Mouse (Mus musculus) stomach, embryonic 15.5 days (tissue): ENCODE data around the gene Nodal. TPM values are rescaled to one million over a fixed set of nuclear protein-coding genes. Genes with fewer than 3 reads are reported as not detected.

ENCODE experiments used
- ATAC-seq: fragments of 200-750 bp; cut with Nextera tagmentation; 2 replicates; pipeline ENCODE4 v1.8.0; 2017; ENCODE audit warnings: low read depth, moderate number of reproducible peaks, moderate TSS enrichment; ENCODE audit not compliant: insufficient read depth, low FRiP score
- H3K27ac ChIP-seq: fragments of 300-500 bp; sonication (generic); 2 replicates; pipeline ENCODE4 v1.5.1; 2015; ENCODE audit warnings: mild to moderate bottlenecking, inconsistent platforms
- H3K27me3 ChIP-seq: fragments of 300-500 bp; sonication (generic); replicated peaks from 2 replicates; pipeline ENCODE4 v1.6.1; 2015; ENCODE audit warnings: inconsistent platforms
- H3K36me3 ChIP-seq: fragments of 300-500 bp; sonication (generic); 2 replicates; pipeline ENCODE4 v1.6.1; 2015; ENCODE audit warnings: inconsistent platforms
- H3K4me1 ChIP-seq: fragments of 300-500 bp; sonication (generic); 2 replicates; pipeline ENCODE4 v1.6.1; 2015; ENCODE audit warnings: inconsistent platforms
- H3K4me2 ChIP-seq: fragments of 300-500 bp; sonication (generic); 2 replicates; pipeline ENCODE4 v1.6.1; 2015; ENCODE audit warnings: mild to moderate bottlenecking, inconsistent platforms
- H3K4me3 ChIP-seq: fragments of 300-500 bp; sonication (generic); replicated peaks from 2 replicates; pipeline ENCODE4 v1.5.1; 2015; ENCODE audit warnings: inconsistent platforms
- H3K9ac ChIP-seq: fragments of 300-500 bp; sonication (generic); 2 replicates; pipeline ENCODE4 v1.6.1; 2015; ENCODE audit warnings: inconsistent platforms
- H3K9me3 ChIP-seq: fragments of 300-500 bp; sonication (generic); 2 replicates; pipeline ENCODE4 v1.6.1; 2016; ENCODE audit warnings: inconsistent platforms
- WGBS: fragments of 180-500 bp; shearing (Covaris S2); methylation state at CpG from one replicate; pipeline ENCODE4 v1.1.7; 2015; 5-methylcytosine and 5-hydroxymethylcytosine counted together
- polyA plus RNA-seq: library from polyadenylated mRNA; unstranded; fragments of >200 nt; fragmentation: Nextera tagmentation; extraction: Ambion mirVana; gene quantifications from 2 replicates; pipeline ENCODE4 v1.2.1, GENCODE M21; 2015

The Nodal gene
- 0.15 and 0.18 TPM in 2 replicates for polyA plus RNA-seq

- WGBS: 24% methylated on average over 10 of the region's 10 CpGs
- ATAC-seq: no peak
- H3K4me3 ChIP-seq: peak within 1 kb of the TSS; percentile 43
- H3K27ac ChIP-seq: no peak within 1 kb of the TSS
- no peak within 1 kb of the TSS for H3K9ac ChIP-seq
- no peaks in the 10 kb centered on the region for H3K9me3 ChIP-seq
- peaks cover 49% of the 10 kb centered on the region for H3K27me3 ChIP-seq
- H3K4me1 ChIP-seq: peaks cover 6% of the 10 kb centered on the region
- H3K4me2 ChIP-seq: peak within 1 kb of the TSS; percentile 89
- no peaks in the 10 kb centered on the region for H3K36me3 ChIP-seq
Measured at GRCm38 (mm10) chr10:61417672-61418071, at the start of gene Nodal. Nodal (plus strand) TSS chr10:61417972.

GRCm38 (mm10) chr10:61369755-61370154 is 48.0 kb upstream of the Nodal start:
- Histone ChIP-seq H3K36me3 (no peaks in the 10 kb centered on the region), H3K9me3 (no peaks in the 10 kb centered on the region), H3K27ac (0 out of 2 replicates have a peak overlapping the region, but pooled peaks have one; percentile 35), H3K4me1 (peaks cover 14% of the 10 kb centered on the region), H3K4me3 (no peak overlapping the region), H3K4me2 (no peak overlapping the region), H3K27me3 (no peaks in the 10 kb centered on the region), H3K9ac (no peak overlapping the region)
- ATAC-seq: no peak
- 58% methylated on average over 5 of the region's 5 CpGs for whole genome bisulfite sequencing

GRCm38 (mm10) chr10:61370273-61370979 is 47.3 kb upstream of the Nodal start:
- H3K27me3 ChIP-seq: no peaks in the 10 kb centered on the region
- H3K9ac ChIP-seq: no peak overlapping the region
- 48% methylated on average over 18 of the region's 18 CpGs for WGBS
- H3K4me1 ChIP-seq: peaks cover 20% of the 10 kb centered on the region
- no peak for ATAC-seq
- H3K36me3 ChIP-seq: no peaks in the 10 kb centered on the region
- H3K9me3 ChIP-seq: no peaks in the 10 kb centered on the region
- no peak overlapping the region for H3K4me2 ChIP-seq
- peak overlapping the region; percentile 35; the same call in 1 of the 2 replicates for H3K27ac ChIP-seq
- no peak overlapping the region for H3K4me3 ChIP-seq

- no peak for ATAC-seq
- no peak overlapping the region for H3K4me2 ChIP-seq
- WGBS: 79% methylated on average over 9 of the region's 9 CpGs
- no peaks in the 10 kb centered on the region for H3K27me3 ChIP-seq
- no peak overlapping the region for H3K9ac ChIP-seq
- peaks cover 21% of the 10 kb centered on the region for H3K4me1 ChIP-seq
- H3K4me3 ChIP-seq: no peak overlapping the region
- H3K9me3 ChIP-seq: no peaks in the 10 kb centered on the region
- H3K27ac ChIP-seq: no peak overlapping the region
- H3K36me3 ChIP-seq: no peaks in the 10 kb centered on the region
Measured at GRCm38 (mm10) chr10:61371884-61372584, 45.7 kb upstream of the Nodal start.

- H3K9ac ChIP-seq: no peak overlapping the region
- ATAC-seq: no peak
- no peak overlapping the region for H3K27ac ChIP-seq
- no peaks in the 10 kb centered on the region for H3K36me3 ChIP-seq
- H3K4me1 ChIP-seq: peaks cover 21% of the 10 kb centered on the region
- H3K27me3 ChIP-seq: no peaks in the 10 kb centered on the region
- no peak overlapping the region for H3K4me2 ChIP-seq
- 79% methylated on average over 4 of the region's 4 CpGs for WGBS
- no peak overlapping the region for H3K4me3 ChIP-seq
- no peaks in the 10 kb centered on the region for H3K9me3 ChIP-seq
Measured at GRCm38 (mm10) chr10:61372585-61372923, 45.2 kb upstream of the Nodal start.

GRCm38 (mm10) chr10:61374076-61374475 is 43.7 kb upstream of the Nodal start:
- Histone ChIP-seq H3K27me3 (no peaks in the 10 kb centered on the region), H3K4me1 (peaks cover 21% of the 10 kb centered on the region), H3K9ac (no peak overlapping the region), H3K36me3 (no peaks in the 10 kb centered on the region), H3K27ac (no peak overlapping the region), H3K4me2 (no peak overlapping the region), H3K9me3 (no peaks in the 10 kb centered on the region), H3K4me3 (no peak overlapping the region)
- WGBS: 30% methylated on average over 4 of the region's 4 CpGs
- ATAC-seq: no peak

GRCm38 (mm10) chr10:61374771-61375481 is 42.8 kb upstream of the Nodal start:
- H3K27me3 ChIP-seq: no peaks in the 10 kb centered on the region
- WGBS: 69% methylated on average over 6 of the region's 6 CpGs
- no peaks in the 10 kb centered on the region for H3K36me3 ChIP-seq
- peak overlapping the region; percentile 42; the same call in 1 of the 2 replicates for H3K27ac ChIP-seq
- H3K9ac ChIP-seq: no peak overlapping the region
- H3K9me3 ChIP-seq: no peaks in the 10 kb centered on the region
- no peak overlapping the region for H3K4me2 ChIP-seq
- no peak overlapping the region for H3K4me3 ChIP-seq
- peaks cover 25% of the 10 kb centered on the region for H3K4me1 ChIP-seq
- ATAC-seq: no peak

GRCm38 (mm10) chr10:61378050-61378449 is 39.7 kb upstream of the Nodal start:
- peaks cover 35% of the 10 kb centered on the region for H3K4me1 ChIP-seq

GRCm38 (mm10) chr10:61378698-61379097 is 39.1 kb upstream of the Nodal start:
- H3K9ac ChIP-seq: no peak overlapping the region
- no peak overlapping the region for H3K4me3 ChIP-seq
- no peak for ATAC-seq
- no peaks in the 10 kb centered on the region for H3K9me3 ChIP-seq
- H3K36me3 ChIP-seq: no peaks in the 10 kb centered on the region
- peaks cover 38% of the 10 kb centered on the region for H3K4me1 ChIP-seq
- H3K27me3 ChIP-seq: no peaks in the 10 kb centered on the region
- H3K4me2 ChIP-seq: no peak overlapping the region
- no peak overlapping the region for H3K27ac ChIP-seq
- WGBS: 84% methylated on average over 5 of the region's 5 CpGs

More at GRCm38 (mm10) chr10:61378050-61378449, 39.7 kb upstream of the Nodal start:
- Histone ChIP-seq H3K36me3 (no peaks in the 10 kb centered on the region), H3K9ac (no peak overlapping the region), H3K27ac (no peak overlapping the region), H3K4me2 (no peak overlapping the region), H3K4me3 (no peak overlapping the region), H3K27me3 (no peaks in the 10 kb centered on the region), H3K9me3 (no peaks in the 10 kb centered on the region)
- ATAC-seq: no peak
- 88% methylated on average over 5 of the region's 5 CpGs for WGBS

GRCm38 (mm10) chr10:61379340-61380040 is 38.3 kb upstream of the Nodal start:
- Histone ChIP-seq H3K9me3 (no peaks in the 10 kb centered on the region), H3K4me1 (peaks cover 45% of the 10 kb centered on the region), H3K27me3 (no peaks in the 10 kb centered on the region), H3K27ac (no peak overlapping the region), H3K4me2 (peak overlapping the region; percentile 96; the same call in 1 of the 2 replicates), H3K36me3 (no peaks in the 10 kb centered on the region), H3K9ac (no peak overlapping the region), H3K4me3 (no peak overlapping the region)
- WGBS: 91% methylated on average over 13 of the region's 13 CpGs
- ATAC-seq: no peak

GRCm38 (mm10) chr10:61380186-61380585 is 37.6 kb upstream of the Nodal start:
- Histone ChIP-seq H3K4me2 (peak overlapping the region; percentile 96), H3K36me3 (no peaks in the 10 kb centered on the region), H3K9me3 (no peaks in the 10 kb centered on the region), H3K4me3 (no peak overlapping the region; the same call in 1 of the 2 replicates), H3K27me3 (no peaks in the 10 kb centered on the region), H3K27ac (peak overlapping the region; percentile 35; the same call in 1 of the 2 replicates), H3K9ac (no peak overlapping the region), H3K4me1 (peaks cover 42% of the 10 kb centered on the region)
- WGBS: 21% methylated on average over 9 of the region's 9 CpGs
- no peak for ATAC-seq
